Mouse (Mus musculus) brain, adult 2 months (tissue): ENCODE measurements at regions not wholly inside any gene's neighbourhood (a gene's known extent, or its start where the extent isn't known, plus 50 kb on each side); places are given as distances from the start of the nearest gene placed in this dataset.

Experiments
- DNase-seq: peaks from one replicate; pipeline ENCODE4 v3.0.0; 2011; ENCODE audit warnings: low read depth, low spot score

DNA sequence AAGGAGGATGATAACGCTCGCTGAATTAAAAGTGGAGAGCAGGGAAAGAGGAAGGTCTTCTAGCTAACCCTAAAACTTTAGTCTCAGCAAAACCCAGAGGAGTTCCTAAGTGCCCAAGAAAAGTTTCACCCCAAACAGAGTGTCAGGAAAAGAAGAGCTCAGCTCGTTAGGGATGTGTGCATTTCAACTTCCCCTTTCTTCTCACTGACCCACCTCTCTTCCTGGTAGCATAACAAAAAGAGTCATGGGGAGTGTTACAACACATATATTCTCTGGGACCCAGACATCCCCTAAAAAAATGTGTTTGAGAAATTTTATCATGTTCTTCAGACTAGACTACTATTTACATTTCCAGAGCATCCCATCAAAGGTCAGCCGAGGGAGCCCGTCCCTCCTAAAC is 432.6 kb downstream of the Mctp2 start:
- DNase-seq = no peak

DNA sequence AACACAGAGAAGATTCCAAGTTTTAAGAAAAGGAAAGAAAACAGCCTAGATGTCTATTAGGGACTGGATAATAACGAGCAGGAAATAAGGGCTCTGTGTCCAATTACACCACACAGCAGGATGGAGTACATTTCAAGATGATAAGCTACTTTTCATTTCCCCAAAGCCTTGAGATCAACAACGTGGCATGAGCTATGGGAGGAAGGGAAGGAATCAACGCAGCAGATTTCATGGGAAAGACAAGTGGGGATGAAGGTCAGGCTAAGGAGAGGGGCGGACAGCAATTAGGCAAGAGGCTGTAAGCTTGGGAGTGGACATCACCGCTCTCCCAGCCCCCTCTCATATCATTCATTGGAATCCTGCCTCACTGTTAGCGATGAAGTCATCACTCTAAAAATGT is 433.5 kb downstream of the Mctp2 start:
- no peak for DNase-seq

DNA sequence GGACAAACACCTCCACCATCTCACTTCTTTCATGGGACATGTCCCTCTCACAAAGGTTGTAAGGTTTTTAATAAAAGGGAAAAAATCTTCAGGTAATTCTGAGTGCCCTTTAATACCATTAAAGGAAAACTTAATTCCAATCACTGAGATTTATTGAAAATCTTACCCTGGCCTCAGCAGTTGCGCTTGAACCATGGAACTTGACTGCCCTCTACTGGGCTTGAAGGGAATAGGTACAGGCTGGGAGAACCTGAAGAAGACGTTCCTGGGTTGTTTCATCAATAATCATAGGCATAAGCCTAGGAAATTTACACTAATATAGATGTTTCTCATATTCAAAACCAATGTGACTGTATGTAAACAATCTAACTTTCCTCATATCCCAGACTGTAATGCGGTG is 439.3 kb downstream of the Mctp2 start:
- peak; percentile 64 for DNase-seq

DNA sequence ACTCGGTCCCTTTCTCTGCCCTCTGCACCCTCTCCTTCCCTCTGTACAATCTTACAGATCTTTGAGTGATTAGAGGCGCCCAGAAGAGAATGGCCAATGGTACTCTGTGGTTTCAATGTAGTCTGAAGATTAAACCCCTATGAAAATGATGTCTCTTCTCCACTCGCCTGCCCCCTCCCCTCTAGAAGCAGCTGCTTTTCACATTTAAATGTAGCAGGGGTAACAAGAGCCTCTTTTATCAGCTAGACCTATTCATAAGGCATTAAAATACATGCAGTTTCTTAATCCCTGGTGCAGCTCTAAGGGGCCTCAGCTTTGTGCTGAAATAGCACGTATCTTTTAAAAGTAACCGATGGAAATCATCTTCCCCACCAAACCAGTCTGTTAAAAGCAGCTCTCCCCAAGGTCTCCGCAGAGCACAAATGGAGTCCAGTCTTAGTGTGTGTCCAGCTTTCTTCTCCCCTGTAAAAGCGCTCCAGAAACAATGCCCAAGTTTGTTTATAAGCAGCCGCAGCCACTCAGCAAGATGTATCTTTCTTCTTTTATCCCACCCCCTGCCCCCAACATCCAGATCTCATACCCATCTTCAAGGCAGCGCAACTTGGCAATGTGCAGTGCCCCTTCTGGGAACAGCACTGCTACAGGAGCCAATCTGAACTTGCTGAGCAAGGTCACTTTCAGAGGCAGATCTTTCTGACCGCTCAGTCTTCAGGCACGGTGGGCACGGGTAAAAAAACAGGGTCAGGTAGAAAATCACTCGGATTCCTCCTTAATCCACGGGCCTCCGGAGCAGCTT is 440.8 kb downstream of the Mctp2 start:
- no peak for DNase-seq

DNA sequence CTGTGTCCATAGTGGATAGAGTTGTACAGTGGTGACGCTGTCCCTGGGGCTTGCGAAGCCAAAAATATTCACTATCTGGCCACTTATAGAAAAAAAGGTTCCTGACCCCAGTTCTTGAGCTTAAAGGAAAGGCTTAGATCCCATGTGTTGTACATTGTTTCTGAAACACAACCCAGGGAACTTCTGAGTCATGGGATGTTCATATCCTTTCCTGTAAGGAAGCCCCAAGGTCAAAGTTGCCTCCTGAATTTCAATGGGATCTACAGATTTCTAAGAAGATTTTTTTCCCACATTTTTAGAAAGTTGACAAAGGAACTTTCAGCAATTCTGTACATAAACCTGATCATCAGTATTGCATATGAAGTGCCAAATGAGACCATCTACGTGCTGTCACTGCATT is 453.5 kb downstream of the Mctp2 start:
- DNase-seq = no peak

DNA sequence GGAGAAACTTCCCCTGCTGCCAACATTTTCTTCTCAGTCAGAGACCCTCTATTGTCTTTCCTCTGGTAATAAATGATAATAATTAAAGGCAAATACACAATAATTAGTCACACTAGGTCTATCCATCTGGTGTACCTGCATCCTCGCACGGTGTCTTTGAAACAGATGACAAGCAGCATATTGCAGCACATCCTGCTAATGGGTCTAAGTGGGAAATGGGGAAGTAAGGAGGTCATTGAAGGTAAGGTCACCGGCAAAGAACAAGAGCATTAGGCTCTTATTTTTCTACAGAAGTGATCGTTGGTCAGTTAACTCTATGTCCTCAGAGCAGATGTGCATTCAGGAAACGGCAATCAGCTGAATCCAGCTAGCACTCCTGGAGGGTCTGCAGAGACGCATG is 457.2 kb downstream of the Mctp2 start:
- DNase-seq = no peak

DNA sequence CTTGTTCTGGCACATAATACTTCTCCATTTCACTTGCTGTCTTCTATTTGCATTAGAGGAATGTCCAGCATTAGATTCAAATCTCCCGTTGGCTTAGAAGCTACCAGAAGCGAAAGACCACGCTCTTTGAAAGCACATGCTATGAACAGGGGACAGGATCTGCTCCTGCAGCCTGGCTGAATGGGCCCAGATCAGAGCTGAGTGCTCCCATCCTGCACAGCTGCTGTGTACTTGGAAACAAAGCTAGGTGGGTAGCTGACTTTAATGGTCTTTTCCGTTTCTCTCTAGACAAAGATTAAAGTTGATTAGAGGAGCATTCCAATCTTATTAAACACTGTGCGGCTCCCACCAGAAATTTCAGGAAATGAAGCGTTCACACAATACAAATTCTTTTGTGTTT is 468.6 kb downstream of the Mctp2 start:
- no peak for DNase-seq

DNA sequence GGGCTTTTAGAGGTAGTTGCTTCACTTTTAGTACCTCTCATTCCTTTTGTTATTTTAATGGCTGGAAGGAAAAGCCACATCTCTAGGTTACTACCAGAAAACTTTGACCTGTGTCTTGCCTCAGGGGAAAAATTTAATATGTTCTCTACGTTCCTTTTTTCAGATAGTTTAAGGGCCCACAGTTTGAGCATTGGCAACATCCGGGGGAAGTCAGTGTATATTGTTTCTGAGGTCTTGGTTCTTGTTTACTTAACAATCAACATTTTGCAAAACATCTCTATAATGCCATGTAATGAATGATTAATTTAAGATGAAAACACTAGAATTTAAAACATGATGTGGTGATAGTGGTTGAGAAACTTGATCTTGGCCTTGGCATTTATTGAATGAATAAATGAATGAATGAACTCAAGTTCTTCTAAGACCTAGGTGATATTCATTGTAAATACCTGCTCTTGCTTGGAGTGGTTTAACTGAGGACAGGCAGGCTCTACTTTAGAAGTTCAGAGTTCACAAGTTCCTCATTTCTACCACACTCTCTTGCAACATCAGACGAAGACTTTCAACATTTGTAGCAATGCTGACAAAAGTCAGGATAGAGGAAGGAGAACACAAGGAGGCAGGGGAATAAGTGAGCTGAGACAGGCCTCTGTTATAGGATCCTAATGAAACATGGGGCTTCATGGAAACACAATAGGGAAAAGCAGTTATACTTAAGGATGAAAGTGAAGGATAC is 474.4 kb downstream of the Mctp2 start:
- DNase-seq = no peak

DNA sequence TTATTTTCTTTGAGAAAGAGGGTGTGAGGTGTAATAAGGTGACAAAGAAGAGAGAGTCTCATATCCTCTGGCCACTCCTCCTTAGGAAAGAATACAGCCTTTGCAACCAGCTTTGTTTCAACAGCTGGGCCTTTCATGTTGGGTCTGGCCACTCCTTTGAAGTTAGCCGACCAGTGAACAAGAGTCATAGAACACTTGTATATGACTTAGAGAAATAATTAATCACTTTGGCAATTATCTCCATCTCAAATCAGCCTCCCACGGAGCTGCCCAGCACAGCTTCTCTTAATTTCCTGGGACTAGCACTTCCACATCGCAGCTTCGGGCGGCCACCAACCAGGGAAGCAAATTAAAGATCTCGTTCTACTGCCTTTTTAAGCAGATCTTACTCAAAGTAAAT is 476.8 kb downstream of the Mctp2 start:
- DNase-seq = no peak

DNA sequence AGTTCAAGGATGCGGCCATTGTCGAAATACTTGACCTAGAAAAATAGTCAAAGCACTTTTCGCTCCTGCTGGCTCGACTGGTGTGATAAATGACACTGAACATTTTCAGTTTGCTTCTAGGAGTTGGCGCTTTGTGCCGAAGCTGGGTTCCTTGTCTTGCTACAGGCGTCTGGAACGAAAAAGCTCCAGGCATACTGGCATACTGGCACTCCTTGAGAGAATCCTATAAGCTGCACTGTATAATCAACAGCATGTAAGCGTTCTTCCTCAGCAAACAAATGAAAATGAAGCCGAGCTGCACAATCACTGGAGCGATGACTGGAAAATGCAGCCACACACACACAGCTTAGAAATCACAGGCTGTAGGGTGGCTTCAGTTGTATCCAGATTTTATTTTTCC is 464.9 kb upstream of the Gm10295 start:
- peak; percentile 41 for DNase-seq

DNA sequence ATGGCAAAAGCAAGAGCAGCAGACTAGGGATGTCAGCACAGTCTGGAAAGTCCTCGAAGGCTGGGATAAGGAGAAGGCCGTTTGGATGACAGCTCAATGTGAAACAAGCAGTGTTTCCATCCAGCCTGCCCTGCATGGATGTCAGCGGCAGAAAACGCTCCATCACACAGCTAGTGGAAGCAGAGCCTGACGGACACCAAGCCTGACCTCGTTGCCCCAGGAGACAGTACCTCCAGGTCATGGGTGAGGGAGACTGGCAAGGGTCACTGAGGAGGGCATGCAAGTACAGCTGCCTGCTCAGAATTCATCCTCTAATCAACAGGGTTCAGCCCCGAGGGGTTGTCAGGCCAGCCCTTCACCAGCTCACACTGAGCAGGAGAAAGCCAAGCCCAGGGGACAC is 442.9 kb upstream of the Gm10295 start:
- no peak for DNase-seq

DNA sequence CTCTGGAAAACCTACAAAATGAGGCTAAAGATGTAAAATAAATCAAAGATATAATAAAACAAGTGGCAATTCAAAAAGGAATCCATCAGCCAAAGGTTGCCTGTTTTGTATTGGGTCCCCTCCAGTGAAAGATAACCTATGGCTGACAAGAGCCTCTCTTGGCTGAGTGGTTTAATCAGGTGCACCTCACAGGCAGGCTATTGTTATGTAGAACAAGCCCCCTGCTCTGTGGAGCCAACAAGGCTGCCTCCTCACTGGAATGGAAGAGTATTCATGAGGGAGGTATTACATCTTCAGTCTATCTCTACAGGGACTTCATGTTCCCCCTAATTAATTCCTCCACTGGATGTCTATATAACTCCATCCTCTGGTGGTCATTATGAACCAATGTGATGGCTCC is 437.1 kb upstream of the Gm10295 start:
- DNase-seq = no peak

DNA sequence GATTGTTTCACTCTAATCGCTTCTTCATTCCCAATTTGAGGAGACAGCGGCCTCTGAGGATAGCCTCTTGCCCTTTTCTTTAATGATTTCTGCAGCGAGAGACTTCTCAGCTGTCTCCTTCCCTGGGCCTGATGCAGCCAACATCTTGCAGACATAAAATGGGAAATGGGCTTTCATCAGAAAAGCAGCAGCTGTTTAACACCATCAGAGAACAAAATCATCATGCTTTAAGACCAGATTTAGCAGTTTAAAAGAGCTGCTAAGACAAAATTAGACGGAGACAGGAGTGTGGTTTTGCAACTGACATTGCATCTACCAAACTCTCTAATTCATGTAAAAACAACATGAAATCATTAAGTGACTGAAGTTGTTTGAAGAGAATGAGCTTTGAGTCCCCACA is 431.2 kb upstream of the Gm10295 start:
- peak; percentile 15 for DNase-seq

DNA sequence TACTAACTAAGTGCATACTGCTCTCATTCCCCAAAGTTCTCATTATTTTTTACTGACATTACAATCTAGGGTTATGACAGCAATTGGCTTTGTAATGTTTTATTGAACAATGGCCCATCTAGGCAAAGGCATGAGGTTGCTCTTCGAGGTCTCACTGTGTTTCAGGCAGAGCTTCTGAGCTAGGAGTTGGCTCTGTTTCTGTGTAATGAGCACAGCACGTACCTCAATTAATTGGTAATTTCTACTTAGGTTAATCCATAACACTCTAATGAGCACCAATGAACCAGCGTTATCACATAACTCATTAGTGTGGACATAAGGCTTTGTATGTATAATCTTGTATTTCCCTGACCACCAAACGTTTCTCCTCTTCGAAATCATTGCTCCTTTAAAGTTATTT is 398.6 kb upstream of the Gm10295 start:
- DNase-seq = no peak

DNA sequence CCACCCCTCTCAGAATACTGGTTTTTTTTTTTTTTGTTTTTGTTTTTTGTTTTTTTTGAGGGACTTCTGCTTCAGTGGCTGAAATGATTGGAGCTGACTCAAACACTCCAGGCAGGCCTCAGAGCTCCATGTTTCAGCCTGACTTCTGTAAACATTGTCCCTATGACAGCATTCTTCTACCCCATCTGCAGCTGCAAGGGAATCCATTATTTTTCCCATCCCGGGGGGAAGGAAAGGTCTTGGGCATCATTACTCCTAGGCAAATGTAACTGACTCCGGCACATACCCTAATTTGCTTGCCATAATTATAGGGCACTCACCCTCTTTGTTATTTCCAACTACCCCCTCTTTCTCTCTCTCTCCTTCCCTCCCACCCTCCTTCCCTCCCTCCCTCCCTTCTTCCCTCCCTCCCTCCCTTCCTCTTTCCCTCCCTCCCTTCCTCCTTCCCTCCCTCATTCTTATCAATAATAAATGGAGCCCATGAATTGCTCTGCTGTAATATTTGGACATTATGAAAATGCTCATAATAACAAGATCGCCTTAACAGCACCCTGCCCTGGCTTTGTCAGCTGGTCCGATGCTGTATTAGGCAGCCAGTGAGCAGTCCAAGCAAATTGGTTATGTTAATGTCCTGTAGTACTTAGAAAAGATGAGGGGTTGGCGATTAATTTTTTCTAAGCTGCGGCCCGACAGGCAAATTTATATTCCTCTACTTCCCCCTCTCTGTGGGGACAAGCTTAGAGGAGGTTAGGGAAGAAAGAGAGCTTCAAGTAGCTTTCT is 395.0 kb upstream of the Gm10295 start:
- peak; percentile 43 for DNase-seq

DNA sequence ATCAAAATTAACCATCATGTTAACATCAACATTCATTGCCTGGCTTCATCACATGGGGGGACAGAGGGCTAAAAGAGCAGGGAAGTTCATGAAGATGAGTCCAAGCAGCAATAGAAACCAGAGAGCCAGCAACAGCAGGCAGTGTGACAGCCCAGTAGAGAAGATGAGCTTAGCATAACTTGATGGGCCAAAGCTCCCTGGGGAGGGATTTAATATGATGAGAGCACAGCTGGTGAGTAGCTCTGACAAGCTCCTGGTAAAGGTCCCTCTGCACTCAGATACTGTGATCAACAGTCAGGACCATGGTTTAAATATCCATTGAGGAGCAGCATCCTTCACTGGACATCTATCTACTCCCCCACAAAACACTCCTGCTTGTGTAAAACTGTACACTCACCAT is 377.2 kb upstream of the Gm10295 start:
- no peak for DNase-seq

DNA sequence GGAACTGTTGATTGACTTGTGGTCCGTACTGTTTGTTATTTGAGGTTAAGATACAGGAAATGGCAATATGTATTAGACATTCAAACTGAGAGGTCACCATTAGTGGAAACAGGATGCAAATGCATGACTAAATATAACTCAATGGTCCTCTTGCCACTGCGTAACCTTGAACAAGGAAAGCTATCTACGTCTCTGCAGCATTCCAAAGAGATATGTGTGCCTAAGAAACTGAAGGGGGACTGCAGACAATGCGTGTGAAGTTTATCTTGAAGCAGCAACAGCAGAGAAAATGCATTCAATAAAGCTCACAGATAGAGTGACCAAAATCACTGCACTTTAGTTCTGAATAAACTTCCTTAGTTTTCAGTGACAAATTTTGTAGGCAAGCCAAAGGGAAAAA is 356.9 kb upstream of the Gm10295 start:
- no peak for DNase-seq

DNA sequence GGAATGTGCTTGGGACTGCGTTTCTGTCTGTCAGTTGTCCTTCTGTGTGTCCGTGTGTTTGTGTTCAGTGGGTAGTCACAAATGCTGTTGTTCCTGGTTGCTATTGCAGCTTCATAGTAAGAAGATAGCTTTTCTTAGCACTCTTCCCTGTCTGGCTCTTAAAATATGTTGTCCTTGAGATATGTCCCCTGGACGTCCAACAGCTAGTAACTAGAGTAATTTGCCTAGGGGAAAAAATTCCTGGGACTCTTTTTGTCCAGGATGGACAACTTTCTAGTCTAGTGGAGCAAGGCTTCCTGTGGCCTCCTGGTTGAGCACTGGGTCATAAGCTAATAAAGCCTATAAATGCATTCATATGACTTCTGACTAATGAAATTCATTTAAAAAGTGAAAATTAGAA is 354.9 kb upstream of the Gm10295 start:
- DNase-seq = no peak

DNA sequence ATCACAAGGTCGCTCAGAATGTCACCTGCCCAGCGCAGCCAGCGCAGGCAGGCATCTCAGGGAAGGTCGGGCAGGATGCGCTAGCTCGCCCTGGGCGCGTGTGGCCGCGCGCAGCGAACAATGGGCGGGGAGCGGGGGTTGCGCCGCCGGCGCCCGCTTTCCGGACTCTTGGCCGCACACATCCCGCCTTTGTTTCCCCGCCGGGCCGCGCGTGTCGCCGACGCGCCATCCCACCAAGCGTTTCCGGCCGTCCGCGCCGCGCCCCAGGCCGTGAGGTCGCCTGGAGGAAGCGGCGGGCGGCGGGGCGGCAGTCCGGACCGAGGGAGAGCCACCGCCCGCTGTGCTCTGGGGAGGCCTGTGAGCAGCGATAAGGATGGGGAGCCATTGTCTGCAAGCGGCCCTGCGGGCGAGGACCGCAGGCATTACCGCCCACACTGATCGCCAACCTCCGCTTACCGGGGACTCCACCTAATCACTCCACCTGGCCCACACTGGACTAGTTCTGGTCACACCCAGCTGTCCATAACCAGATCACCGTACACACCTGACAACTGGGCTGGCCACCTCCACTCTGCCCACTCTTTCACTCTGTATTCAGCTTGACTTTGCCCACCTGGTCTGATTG is 354.3 kb upstream of the Gm10295 start:
- peak; percentile 8 for DNase-seq

DNA sequence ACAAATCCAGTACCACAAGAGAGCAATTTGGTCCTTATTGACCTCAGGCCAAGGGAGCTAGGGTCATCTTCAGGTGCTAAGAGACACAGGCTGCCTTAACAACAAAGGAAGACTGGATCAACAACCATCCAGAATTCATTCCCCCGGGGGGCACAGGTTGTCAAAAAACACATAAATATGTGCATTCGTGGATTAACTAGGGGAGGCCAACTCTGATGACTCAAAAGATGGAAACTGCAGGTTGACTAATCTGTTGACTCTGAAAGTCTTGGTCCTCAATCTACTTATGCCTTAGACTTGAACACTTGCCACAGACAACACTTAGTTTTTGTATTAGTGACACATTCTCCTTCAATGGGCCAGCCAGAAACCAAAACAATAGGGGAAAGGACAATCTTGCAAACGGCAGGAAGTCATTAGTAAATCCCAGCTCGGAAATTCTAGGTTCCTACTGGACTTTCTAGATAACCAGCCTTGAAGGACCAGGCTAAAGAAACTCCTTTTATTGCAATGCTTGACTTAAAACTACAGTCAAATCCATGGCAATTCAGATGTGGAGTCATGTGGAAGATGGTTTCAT is 353.5 kb upstream of the Gm10295 start:
- DNase-seq = no peak
